Mouse (Mus musculus) gastrocnemius, postnatal 36 days (tissue): ENCODE results near the gene Tnrc18. TPM values are rescaled to one million over a fixed set of nuclear protein-coding genes. Genes with fewer than 3 reads are reported as not detected.
A peak's percentile ranks its signal among the peaks of the same experiment; 100 is the strongest.

Source experiments
- DNase-seq, 2 experiments: peaks; one replicate each; pipeline ENCODE4 v3.0.0; 2022
- intact Hi-C: fragments of 180-260 bp; cut with DNase I; formaldehyde crosslinking; loops from one replicate; pipeline ENCODE4 v1.15.1; 2025
- total RNA-seq, 2 experiments: library from RNA; stranded (reverse); gene quantifications; 2 replicates each; pipeline ENCODE4 v1.2.3; 2021

Tnrc18 gene
- total RNA-seq, 2 experiments from 2014 or later = 27.1 to 27.6 TPM

GRCm38 (mm10) chr5:142812976-142813721 lies 4.3 kb downstream of the Tnrc18 start:
- intact Hi-C loops = loop anchor here (5.0 kb wide), 1 partner anchor 41 kb away; no protein-coding TSS in a partner anchor

GRCm38 (mm10) chr5:142812621-142812975 lies 4.9 kb downstream of the Tnrc18 start:
- intact Hi-C loops = loop anchor here (5.0 kb wide), 1 partner anchor 40 kb away; no protein-coding TSS in a partner anchor
- DNase-seq = no peak

More at GRCm38 (mm10) chr5:142812976-142813721, 4.3 kb downstream of the Tnrc18 start:
- peak; percentile 47 to 50 for DNase-seq

- DNase-seq = no peak
- intact Hi-C loops = loop anchor here (5.0 kb wide), 1 partner anchor 40 kb away; no protein-coding TSS in a partner anchor
These were observed 5.5 kb downstream of the Tnrc18 start for GRCm38 (mm10) chr5:142811870-142812443.

- DNase-seq = no peak
- intact Hi-C loops = loop anchor here (5.0 kb wide), 1 partner anchor 39 kb away; no protein-coding TSS in a partner anchor
These were observed 6.5 kb downstream of the Tnrc18 start for GRCm38 (mm10) chr5:142810710-142811599.

- intact Hi-C loops = no loop called here
- no peak for DNase-seq
These were observed 9.8 kb downstream of the Tnrc18 start for GRCm38 (mm10) chr5:142807661-142808060.

- DNase-seq = no peak
- intact Hi-C loops = no loop called here
These were observed 13.7 kb downstream of the Tnrc18 start for GRCm38 (mm10) chr5:142803746-142804145.

- no peak for DNase-seq
- intact Hi-C loops = no loop called here
These were observed 14.6 kb downstream of the Tnrc18 start for GRCm38 (mm10) chr5:142802884-142803283.

- intact Hi-C loops = no loop called here
- no peak for DNase-seq
These were observed 15.5 kb downstream of the Tnrc18 start for GRCm38 (mm10) chr5:142801977-142802376.

GRCm38 (mm10) chr5:142800656-142801055 lies 16.8 kb downstream of the Tnrc18 start:
- DNase-seq = no peak
- intact Hi-C loops = no loop called here

- no peak for DNase-seq
- intact Hi-C loops = no loop called here
These were observed 17.3 kb downstream of the Tnrc18 start for GRCm38 (mm10) chr5:142800198-142800597.

GRCm38 (mm10) chr5:142799259-142799658 lies 18.2 kb downstream of the Tnrc18 start:
- no peak for DNase-seq
- intact Hi-C loops = no loop called here

GRCm38 (mm10) chr5:142798190-142798589 lies 19.3 kb downstream of the Tnrc18 start:
- no peak for DNase-seq
- intact Hi-C loops = no loop called here

- intact Hi-C loops = no loop called here
- no peak for DNase-seq
These were observed 19.8 kb downstream of the Tnrc18 start for GRCm38 (mm10) chr5:142797620-142798019.

- no peak for DNase-seq
- intact Hi-C loops = no loop called here
These were observed 20.5 kb downstream of the Tnrc18 start for GRCm38 (mm10) chr5:142796921-142797320.

GRCm38 (mm10) chr5:142794582-142794981 lies 22.9 kb downstream of the Tnrc18 start:
- intact Hi-C loops = no loop called here
- DNase-seq = no peak

- intact Hi-C loops = no loop called here
- no peak for DNase-seq
These were observed 23.3 kb downstream of the Tnrc18 start for GRCm38 (mm10) chr5:142794161-142794560.

GRCm38 (mm10) chr5:142792594-142792993 lies 24.9 kb downstream of the Tnrc18 start:
- DNase-seq = no peak
- intact Hi-C loops = no loop called here

- no peak for DNase-seq
- intact Hi-C loops = no loop called here
These were observed 29.2 kb downstream of the Tnrc18 start for GRCm38 (mm10) chr5:142788279-142788678.

- intact Hi-C loops = no loop called here
- no peak for DNase-seq
These were observed 30.1 kb downstream of the Tnrc18 start for GRCm38 (mm10) chr5:142787304-142787905.

- intact Hi-C loops = no loop called here
These were observed 30.8 kb downstream of the Tnrc18 start for GRCm38 (mm10) chr5:142786709-142787108.

GRCm38 (mm10) chr5:142786215-142786614 lies 31.2 kb downstream of the Tnrc18 start:
- DNase-seq = no peak
- intact Hi-C loops = no loop called here

More at GRCm38 (mm10) chr5:142786709-142787108, 30.8 kb downstream of the Tnrc18 start:
- no peak for DNase-seq
